Mouse (Mus musculus) cerebellum, adult 2 months (tissue): ENCODE measurements around the gene Spp1.

Experiments
- CTCF ChIP-seq: fragments of 200-500 bp; IDR thresholded peaks from 2 replicates; pipeline ENCODE4 v1.5.1; 2011; ENCODE audit warnings: low read depth, mild to moderate bottlenecking, control low read depth, low read length, moderate library complexity, borderline replicate concordance; ENCODE audit not compliant: insufficient read depth
- POLR2A ChIP-seq: fragments of 200-500 bp; IDR thresholded peaks from 2 replicates; pipeline ENCODE4 v1.6.1; 2011; ENCODE audit warnings: low read length, control low read depth, borderline replicate concordance; ENCODE audit not compliant: insufficient read depth

DNA sequence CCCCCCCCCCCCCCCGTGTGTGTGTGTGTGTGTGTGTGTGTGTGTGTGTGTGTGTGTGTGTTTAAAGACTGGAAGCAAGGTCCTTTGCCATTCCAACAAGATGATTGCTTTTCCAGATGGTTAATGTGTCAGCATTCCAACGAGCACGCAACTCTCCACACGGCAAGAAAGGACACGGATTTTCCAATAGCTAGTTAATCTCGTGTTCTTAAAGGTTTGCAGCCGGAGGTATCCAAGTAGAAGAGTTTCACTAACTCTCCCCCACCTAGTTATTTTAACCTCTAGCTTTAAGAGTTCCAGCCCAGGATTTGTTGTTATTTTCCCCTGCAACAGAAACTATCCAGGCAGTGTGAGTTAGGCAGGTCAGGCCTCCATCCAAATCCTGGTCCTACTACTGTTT lies 25.9 kb downstream of the Spp1 start:
- TF ChIP-seq CTCF (no peak), POLR2A (no peak)
